ENCODE assay signal across 9 mouse cellular contexts in genomic region chr4:48542351-48542750, GRCm38 (mm10). TPM values are rescaled to one million over a fixed set of nuclear protein-coding genes. Genes with fewer than 3 reads are reported as not detected.
DNase-seq lines count a peak whose midpoint lies in the region; ATAC-seq and TF ChIP-seq lines count a peak whose summit lies in the region.
"Had no signal": no experiment of that assay in that cellular context is flagged by ENCODE, and none has a peak within 500 bp of the region (broad histone marks: within the 10 kb centered on the region; RNA-seq: fewer than 3 reads in every experiment).

No protein-coding gene starts in this region.

- TF ChIP-seq EP300 in heart, adult 2 months (IDR thresholded peaks at IDR 0.05; ENCODE audit: insufficient read depth, low read depth, low read length), result no peak

- H3K4me1 ChIP-seq in heart, adult 2 months (ENCODE audit: control insufficient read depth, insufficient read depth, low read length), result peaks cover 7% of the 10 kb centered on the region
- H3K4me1 ChIP-seq in heart, embryonic 15.5 days (replicated peaks), result peaks cover 61% of the 10 kb centered on the region
- H3K4me1 ChIP-seq in midbrain, embryonic 14.5 days (ENCODE audit: control insufficient read depth, insufficient read depth, low read length), result peaks cover 53% of the 10 kb centered on the region

- H3K9me3 ChIP-seq in heart, embryonic 15.5 days (replicated peaks), result no peaks in the 10 kb centered on the region
- H3K9me3 ChIP-seq in midbrain, embryonic 14.5 days (ENCODE audit: control insufficient read depth, low read length), result no peaks in the 10 kb centered on the region

- no peaks in the 10 kb centered on the region for H3K36me3 ChIP-seq in heart, adult 2 months (ENCODE audit: control insufficient read depth, insufficient read depth, low read length)
- H3K36me3 ChIP-seq in heart, embryonic 15.5 days, result no peaks in the 10 kb centered on the region
- no peaks in the 10 kb centered on the region for H3K36me3 ChIP-seq in midbrain, embryonic 14.5 days (ENCODE audit: control insufficient read depth, insufficient read depth, low read length)

- 28% methylated on average over 5 of the region's 5 CpGs for WGBS in heart, adult 2 months
- WGBS in heart, embryonic 15.5 days, result 25% methylated on average over 5 of the region's 5 CpGs
- WGBS in midbrain, embryonic 14.5 days, result 26% methylated on average over 5 of the region's 5 CpGs

- no peaks in the 10 kb centered on the region for H3K27me3 ChIP-seq in heart, adult 2 months (ENCODE audit: control insufficient read depth, insufficient read depth, low read length)
- no peaks in the 10 kb centered on the region for H3K27me3 ChIP-seq in heart, embryonic 15.5 days
- H3K27me3 ChIP-seq in midbrain, embryonic 14.5 days (ENCODE audit: control insufficient read depth, insufficient read depth, low read length), result no peaks in the 10 kb centered on the region

- TF ChIP-seq CTCF in heart, adult 2 months (IDR thresholded peaks at IDR 0.05), result no peak

- intact Hi-C loops in heart, adult 2 months (cut with DNase I), result no loop called here
- intact Hi-C loops in left cerebral cortex, postnatal 14 days (cut with DNase I), result loop anchor here (5.0 kb wide), 1 partner anchor 40 kb away; no protein-coding TSS in a partner anchor

- DNase-seq in heart, adult 2 months, result peak; percentile 26 to 32
- DNase-seq in heart, adult 9 months (ENCODE audit: low spot score in 2 of 2), result no peak
- DNase-seq in MN1 (ENCODE audit: low spot score), result peak; percentile 60
- DNase-seq in midbrain, embryonic 14.5 days, result no peak
- DNase-seq in gastrocnemius, postnatal 25 days, result no peak
- no peak for DNase-seq in left cerebral cortex, postnatal 14 days (ENCODE audit: low spot score in 2 of 2)
- DNase-seq: kidney, adult 8-10 months had no signal

- no peak overlapping the region for H3K9ac ChIP-seq in heart, adult 2 months (ENCODE audit: low read depth, low read length)
- peak overlapping the region; percentile 94 for H3K9ac ChIP-seq in heart, embryonic 15.5 days
- no peak overlapping the region for H3K9ac ChIP-seq in midbrain, embryonic 14.5 days (replicated peaks; ENCODE audit: low read length)

- peak overlapping the region; percentile 88 for H3K4me2 ChIP-seq in heart, embryonic 15.5 days
- peak overlapping the region; percentile 70 for H3K4me2 ChIP-seq in midbrain, embryonic 14.5 days (ENCODE audit: low read length)

- TF ChIP-seq POLR2A in heart, adult 2 months (IDR thresholded peaks at IDR 0.05; ENCODE audit: insufficient read depth, low read depth, low read length), result no peak

- no peak overlapping the region for H3K4me3 ChIP-seq in heart, adult 2 months
- H3K4me3 ChIP-seq in heart, embryonic 15.5 days, result peak overlapping the region; percentile 83; the same call in 1 of the 2 replicates
- no peak overlapping the region for H3K4me3 ChIP-seq in midbrain, embryonic 14.5 days (replicated peaks; ENCODE audit: low read depth, low read length)

- H3K79me2 ChIP-seq in heart, adult 2 months (replicated peaks; ENCODE audit: control insufficient read depth, insufficient read depth, low read length), result 0 out of 2 replicates have a peak, but pooled peaks cover 2% of the 10 kb centered on the region

- no peak overlapping the region for H3K27ac ChIP-seq in heart, adult 2 months
- H3K27ac ChIP-seq in heart, embryonic 15.5 days, result no peak overlapping the region
- H3K27ac ChIP-seq in midbrain, embryonic 14.5 days (replicated peaks; ENCODE audit: low read depth, low read length), result no peak overlapping the region

- ATAC-seq in heart, embryonic 15.5 days (replicated peaks; ENCODE audit: insufficient number of reproducible peaks, insufficient read depth, low FRiP score, low read depth), result no peak
- ATAC-seq in midbrain, embryonic 14.5 days (ENCODE audit: low FRiP score, low TSS enrichment), result no peak
- ATAC-seq in erythroblast, adult 5-6 weeks (replicated peaks; ENCODE audit: low FRiP score, poor library complexity, severe bottlenecking), result no peak

RNA-seq across cellular contexts. Expression of gene Msantd3, which starts 2.6 kb away (rescaled TPM):
- 10 to 100 TPM; 18.9 to 21.8 TPM for total RNA-seq in heart, adult 2 months (2021)
- polyA plus RNA-seq in heart, adult 2 months (2012; rRNA removed), result 9.5 and 15.0 TPM in 2 replicates
- 23.8 and 26.8 TPM in 2 replicates for polyA plus RNA-seq in heart, embryonic 15.5 days (2015; fragmentation: Nextera tagmentation; extraction: Ambion mirVana)
- 36.2 and 38.1 TPM in 2 replicates for polyA plus RNA-seq in midbrain, embryonic 14.5 days (2014; fragmentation: Nextera tagmentation; extraction: Ambion mirVana)
- 10 to 100 TPM; 18.1 to 22.1 TPM for total RNA-seq in gastrocnemius, postnatal 25 days (2021)
- total RNA-seq in left cerebral cortex, postnatal 14 days (2021), result 10 to 100 TPM; 25.4 to 27.6 TPM
- 3.7 and 15.5 TPM in 2 replicates for total RNA-seq in erythroblast, adult 5-6 weeks (2015; ENCODE audit: low replicate concordance)
- 3.7 and 13.7 TPM in 2 replicates for total RNA-seq in erythroblast, adult 5-6 weeks (2017; ENCODE audit: low replicate concordance)

RNA-seq across cellular contexts. Expression of gene Tmeff1, which starts 42.6 kb away (rescaled TPM):
- 10 to 100 TPM; 11.1 to 11.7 TPM for total RNA-seq in heart, adult 2 months (2021)
- 4.9 and 8.5 TPM in 2 replicates for polyA plus RNA-seq in heart, adult 2 months (2012; rRNA removed)
- polyA plus RNA-seq in heart, embryonic 15.5 days (2015; fragmentation: Nextera tagmentation; extraction: Ambion mirVana), result 24.2 and 32.1 TPM in 2 replicates
- 321 and 359 TPM in 2 replicates for polyA plus RNA-seq in midbrain, embryonic 14.5 days (2014; fragmentation: Nextera tagmentation; extraction: Ambion mirVana)
- total RNA-seq in gastrocnemius, postnatal 25 days (2021), result 1 to 10 TPM in 1 of 2 experiments, under 1 TPM in 1; 0.20 to 2.3 TPM
- 100 to 1,000 TPM; 124 to 134 TPM for total RNA-seq in left cerebral cortex, postnatal 14 days (2021)
- not detected in 2 replicates for total RNA-seq in erythroblast, adult 5-6 weeks (2015; ENCODE audit: low replicate concordance)
- not detected in 2 replicates for total RNA-seq in erythroblast, adult 5-6 weeks (2017; ENCODE audit: low replicate concordance)

Comparison
In these comparisons a context has a peak if more than half of its experiments do, and no peak if none do; other contexts are left out.
1. DNase-seq: peak in heart, adult 2 months (2 of 2) and MN1 (single experiment); none in heart, adult 9 months (0 of 2), midbrain, embryonic 14.5 days (single experiment), gastrocnemius, postnatal 25 days (single experiment) and left cerebral cortex, postnatal 14 days (0 of 2).
2. RNA of gene Tmeff1, which starts 42.6 kb away (total RNA-seq): 124 to 134 TPM in left cerebral cortex, postnatal 14 days; 11.1 to 11.7 TPM in heart, adult 2 months, 0.20 to 2.3 TPM in gastrocnemius, postnatal 25 days and not detected in erythroblast, adult 5-6 weeks; every median in the first group is over 4 times any median in the second.